Mouse (Mus musculus): Measurements from ENCODE around the gene Slc35f1. TPM values are rescaled to one million over a fixed set of nuclear protein-coding genes. Genes with fewer than 3 reads are reported as not detected.

Slc35f1 gene
- polyA plus RNA-seq, 1 experiment, result 32.4 TPM

GRCm38 (mm10) chr10:53062741-53063140, 372.4 kb downstream of the Slc35f1 start:
- DNase-seq (ENCODE audit: extremely low spot score in 1 of 2, low spot score in 1 of 2), result no peak

GRCm38 (mm10) chr10:53087811-53088210, 397.5 kb downstream of the Slc35f1 start:
- no peak for DNase-seq (ENCODE audit: extremely low spot score in 1 of 2, low spot score in 1 of 2)

GRCm38 (mm10) chr10:53091525-53091924, 401.2 kb downstream of the Slc35f1 start:
- no peak for DNase-seq (ENCODE audit: extremely low spot score in 1 of 2, low spot score in 1 of 2)

GRCm38 (mm10) chr10:53096446-53096845, 406.1 kb downstream of the Slc35f1 start:
- no peak for DNase-seq (ENCODE audit: extremely low spot score in 1 of 2, low spot score in 1 of 2)

- no peak for DNase-seq (ENCODE audit: extremely low spot score in 1 of 2, low spot score in 1 of 2)
Observed at GRCm38 (mm10) chr10:53100881-53101280, 410.5 kb downstream of the Slc35f1 start.

- no peak for DNase-seq (ENCODE audit: extremely low spot score in 1 of 2, low spot score in 1 of 2)
Observed at GRCm38 (mm10) chr10:53101412-53101811, 411.1 kb downstream of the Slc35f1 start.

GRCm38 (mm10) chr10:53102423-53102822, 412.1 kb downstream of the Slc35f1 start:
- DNase-seq (ENCODE audit: extremely low spot score in 1 of 2, low spot score in 1 of 2), result no peak

- peak in 1 of 2 experiments; percentile 79 for DNase-seq (ENCODE audit: extremely low spot score in 1 of 2, low spot score in 1 of 2)
Observed at GRCm38 (mm10) chr10:53115028-53115427, 424.7 kb downstream of the Slc35f1 start.

- peak in 1 of 2 experiments; percentile 27 for DNase-seq (ENCODE audit: extremely low spot score in 1 of 2, low spot score in 1 of 2)
Observed at GRCm38 (mm10) chr10:53115673-53116398, 425.5 kb downstream of the Slc35f1 start.

- DNase-seq (ENCODE audit: extremely low spot score in 1 of 2, low spot score in 1 of 2), result no peak
Observed at GRCm38 (mm10) chr10:53120608-53121007, 430.3 kb downstream of the Slc35f1 start.

- peak in 1 of 2 experiments; percentile 55 for DNase-seq (ENCODE audit: extremely low spot score in 1 of 2, low spot score in 1 of 2)
Observed at GRCm38 (mm10) chr10:53124365-53124764, 434.0 kb downstream of the Slc35f1 start.

GRCm38 (mm10) chr10:53132707-53133106, 442.4 kb downstream of the Slc35f1 start:
- peak in 1 of 2 experiments; percentile 45 for DNase-seq (ENCODE audit: extremely low spot score in 1 of 2, low spot score in 1 of 2)

- no peak for DNase-seq (ENCODE audit: extremely low spot score in 1 of 2, low spot score in 1 of 2)
Observed at GRCm38 (mm10) chr10:53150321-53150720, 460.0 kb downstream of the Slc35f1 start.

- DNase-seq (ENCODE audit: extremely low spot score in 1 of 2, low spot score in 1 of 2), result no peak
Observed at GRCm38 (mm10) chr10:53150916-53151315, 460.6 kb downstream of the Slc35f1 start.

- no peak for DNase-seq (ENCODE audit: extremely low spot score in 1 of 2, low spot score in 1 of 2)
Observed at GRCm38 (mm10) chr10:53156374-53156773, 466.0 kb downstream of the Slc35f1 start.

- DNase-seq (ENCODE audit: extremely low spot score in 1 of 2, low spot score in 1 of 2), result no peak
Observed at GRCm38 (mm10) chr10:53157740-53158139, 467.4 kb downstream of the Slc35f1 start.

Data from frontal cortex, adult 2 months (tissue).